Mouse (Mus musculus) gastrocnemius, postnatal 4 days (tissue): ENCODE data around the gene Birc2. TPM values are rescaled to one million over a fixed set of nuclear protein-coding genes. Genes with fewer than 3 reads are reported as not detected.
A peak's percentile ranks its signal among the peaks of the same experiment; 100 is the strongest.

Source experiments
- DNase-seq, 2 experiments: peaks; one replicate each; pipeline ENCODE4 v3.0.0; 2021 to 2022; ENCODE audit warnings: low spot score in 2 of 2, mixed read lengths in 2 of 2
- total RNA-seq, 2 experiments: library from RNA; stranded (reverse); gene quantifications; 2 replicates each; pipeline ENCODE4 v1.2.3; 2021

The Birc2 gene
- total RNA-seq, 2 experiments from 2014 or later = 22.0 to 28.1 TPM

DNA sequence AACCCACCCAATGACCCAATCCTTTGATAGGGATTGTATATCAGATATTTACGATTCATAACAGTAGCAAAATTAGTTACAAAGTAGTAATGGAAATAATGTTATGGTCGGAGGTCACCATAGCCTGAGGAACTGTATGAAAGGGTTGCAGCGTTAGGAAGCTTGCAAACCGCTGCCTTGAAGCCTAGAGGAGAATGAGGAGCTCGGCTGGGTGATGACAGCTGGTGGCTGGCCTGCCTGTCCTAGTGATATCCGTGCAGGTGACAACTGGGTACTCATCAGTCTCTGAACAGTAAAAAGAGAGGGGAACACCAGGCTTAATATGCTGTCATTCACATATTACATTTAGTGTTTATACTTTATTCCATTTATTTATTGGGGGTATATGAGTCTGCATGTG lies 48.5 kb downstream of the Birc2 start:
- no peak for DNase-seq

- no peak for DNase-seq
These were observed 50.8 kb downstream of the Birc2 start for GRCm38 (mm10) chr9:7786086-7786485.

DNA sequence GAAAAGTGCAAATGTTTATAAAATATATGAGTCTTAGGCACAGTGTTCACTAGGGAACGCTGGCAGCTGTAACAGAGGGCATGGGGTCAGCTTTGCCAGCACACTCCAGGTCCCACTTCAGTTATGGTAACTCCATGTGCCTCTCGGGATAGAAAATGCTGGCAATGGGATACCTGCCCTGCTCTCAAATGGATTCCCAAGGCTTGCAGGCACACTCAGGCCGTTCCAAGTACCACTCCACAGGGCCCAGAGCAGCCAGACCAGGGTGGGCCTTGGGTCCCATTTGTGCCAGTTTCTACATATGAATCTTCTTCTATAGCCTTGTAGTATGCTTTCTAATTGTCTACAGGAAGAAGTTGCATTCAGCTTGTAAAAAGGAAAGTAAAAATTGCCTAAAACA lies 51.5 kb downstream of the Birc2 start:
- DNase-seq = no peak

- DNase-seq = peak in 1 of 2 experiments; percentile 26
These were observed 52.2 kb downstream of the Birc2 start for GRCm38 (mm10) chr9:7784615-7785012.

DNA sequence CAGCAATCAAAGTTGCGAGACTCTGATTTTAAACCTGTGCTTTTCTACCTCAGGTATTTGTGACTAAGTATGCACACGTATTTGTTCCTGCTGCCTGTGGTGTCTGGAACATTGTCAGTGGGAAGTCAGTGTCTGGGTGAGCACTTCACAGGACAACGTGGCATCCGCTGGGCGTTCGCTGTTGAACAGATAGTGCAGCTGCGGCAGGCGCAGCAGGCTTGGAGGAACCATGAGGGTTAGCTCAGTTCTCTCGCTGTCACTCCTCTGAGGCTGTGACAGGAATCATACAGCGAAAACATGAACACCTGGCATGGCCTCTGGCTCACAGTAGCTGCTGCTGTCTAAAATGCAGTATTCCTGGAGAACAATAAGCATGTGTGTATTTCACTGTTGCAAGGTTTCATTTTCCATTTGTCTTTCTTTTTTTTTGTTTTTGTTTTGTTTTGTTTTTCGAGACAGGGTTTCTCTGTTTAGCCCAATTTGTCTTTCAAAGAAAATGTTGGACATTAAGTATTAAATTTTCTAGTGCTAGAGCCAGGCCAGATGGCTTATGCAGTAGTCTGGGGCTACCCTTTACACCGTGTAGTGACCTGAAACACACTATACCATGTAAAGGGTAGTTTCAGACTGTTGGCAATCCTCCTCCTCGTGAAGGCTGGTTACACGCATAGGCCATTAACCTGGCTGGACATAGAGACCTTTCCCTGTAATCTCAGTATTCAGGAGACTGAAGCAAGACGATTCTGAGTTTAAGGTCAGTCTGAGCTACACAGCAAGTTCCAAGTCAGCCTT lies 52.8 kb downstream of the Birc2 start:
- DNase-seq = no peak

DNA sequence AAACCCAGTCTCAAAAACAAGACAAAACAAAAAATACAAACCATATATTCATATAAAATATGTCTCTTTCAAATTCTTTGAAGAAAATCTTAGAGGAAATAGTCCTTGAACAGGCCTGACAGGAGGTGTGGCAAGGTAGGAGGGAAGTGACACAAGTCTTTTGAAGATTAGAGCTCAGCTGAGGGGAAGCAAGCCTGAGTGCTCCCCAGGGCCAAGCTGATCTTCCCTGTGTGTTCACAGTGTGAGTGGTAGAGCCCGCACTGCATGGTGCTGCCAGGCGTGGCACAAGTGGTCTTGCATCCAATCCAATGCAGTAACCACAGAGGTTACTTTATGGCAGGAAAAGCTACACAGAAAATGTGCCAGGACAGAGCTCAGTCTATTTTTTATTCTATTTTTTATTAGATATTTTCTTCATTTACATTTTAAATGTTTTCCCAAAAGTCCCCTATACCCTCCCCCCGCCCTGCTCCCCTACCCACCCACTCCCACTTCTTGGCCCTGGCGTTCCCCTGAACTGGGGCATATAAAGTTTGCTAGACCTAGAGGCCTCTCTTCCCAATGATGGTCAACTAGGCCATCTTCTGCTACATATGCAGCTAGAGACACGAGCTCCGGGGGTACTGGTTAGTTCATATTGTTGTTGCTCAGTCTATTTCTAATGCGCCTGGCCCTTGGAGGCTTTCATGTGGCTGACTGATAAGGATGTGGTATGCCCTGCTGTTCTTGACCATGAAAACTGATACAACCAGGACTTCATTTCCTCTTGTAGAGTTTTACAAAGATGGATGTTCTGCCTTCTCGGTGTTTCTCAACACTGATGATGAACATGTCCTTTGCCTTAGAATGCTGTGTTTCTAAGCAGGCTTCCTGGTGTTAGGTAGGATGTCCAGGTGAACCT lies 56.4 kb downstream of the Birc2 start:
- no peak for DNase-seq

DNA sequence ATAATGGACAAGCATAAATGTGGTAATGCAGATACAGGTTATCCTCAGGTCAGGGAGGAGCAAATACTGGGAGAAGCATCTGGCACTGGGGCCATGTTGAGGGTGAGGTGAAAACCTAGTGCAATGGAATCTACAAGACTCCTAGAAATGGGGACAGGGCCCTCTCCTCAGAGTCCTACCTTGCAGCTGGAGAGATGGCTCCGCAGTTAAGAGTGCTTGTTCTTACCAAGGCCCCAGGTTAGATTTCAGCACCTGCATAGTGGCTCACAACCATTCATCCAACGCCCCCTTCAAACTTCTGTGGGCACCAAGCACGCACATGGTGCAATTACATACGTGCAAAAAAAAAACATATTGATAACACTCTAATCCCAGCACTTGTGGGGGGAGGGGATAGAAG lies 57.1 kb downstream of the Birc2 start:
- no peak for DNase-seq

DNA sequence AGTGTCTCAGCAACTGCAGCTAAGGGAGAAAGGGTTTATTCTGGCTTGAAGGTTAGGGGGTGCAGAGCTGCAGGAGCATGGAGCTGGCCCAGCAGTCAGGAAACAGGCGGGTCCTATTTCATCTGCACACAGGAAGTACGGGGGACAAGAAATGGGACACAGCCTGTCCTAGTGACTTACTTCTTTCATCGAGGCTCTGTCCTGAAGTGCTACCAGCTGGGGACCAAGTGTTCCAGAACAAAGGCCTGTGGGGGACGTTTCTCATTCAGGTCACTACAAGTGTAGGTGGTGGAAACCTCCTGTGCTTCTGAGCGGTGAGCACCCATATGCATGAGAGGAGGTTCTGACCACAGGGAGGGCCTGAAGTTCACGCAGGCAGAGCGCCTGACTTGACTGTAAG lies 58.1 kb downstream of the Birc2 start:
- DNase-seq = no peak

GRCm38 (mm10) chr9:7777652-7778051 lies 59.2 kb downstream of the Birc2 start:
- DNase-seq = no peak

DNA sequence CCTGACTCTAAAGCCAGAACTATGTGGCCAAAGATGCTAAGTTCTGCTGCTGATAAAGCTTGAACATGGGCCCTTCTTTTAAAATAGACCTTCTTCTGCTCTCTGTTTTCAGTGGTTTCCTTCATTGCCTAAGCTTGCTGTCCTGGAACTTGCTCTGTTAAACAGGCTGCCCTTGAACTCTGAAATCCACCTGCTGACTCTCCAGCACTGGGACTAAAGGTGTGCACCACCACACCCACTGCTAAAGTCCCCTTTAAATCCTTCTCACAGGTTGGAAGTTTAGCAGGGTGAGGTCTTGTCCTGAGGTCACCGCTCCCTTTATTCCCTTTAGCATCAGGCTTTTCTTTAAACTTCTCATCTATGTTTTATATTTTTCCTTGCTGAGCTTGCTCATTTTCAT lies 59.9 kb downstream of the Birc2 start:
- no peak for DNase-seq

DNA sequence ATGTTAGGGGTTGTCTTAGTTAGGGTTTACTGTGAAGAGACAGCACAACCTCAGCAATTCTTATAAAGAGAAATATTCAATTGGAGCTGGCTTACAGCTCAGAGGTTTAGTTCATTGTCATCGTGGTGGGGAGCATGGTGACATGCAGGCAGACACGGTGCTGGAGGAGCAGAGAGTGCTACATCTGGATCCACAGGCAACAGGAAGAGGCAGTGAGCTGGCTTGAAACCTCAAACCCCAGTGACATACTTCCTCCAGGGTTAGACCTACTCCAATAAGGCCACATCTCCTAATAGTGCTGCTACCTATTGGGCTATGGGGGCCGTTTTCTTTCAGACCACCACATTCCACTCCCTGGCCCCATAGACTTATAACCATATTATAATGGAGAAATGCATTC lies 60.9 kb downstream of the Birc2 start:
- no peak for DNase-seq

GRCm38 (mm10) chr9:7775011-7775410 lies 61.9 kb downstream of the Birc2 start:
- no peak for DNase-seq

DNA sequence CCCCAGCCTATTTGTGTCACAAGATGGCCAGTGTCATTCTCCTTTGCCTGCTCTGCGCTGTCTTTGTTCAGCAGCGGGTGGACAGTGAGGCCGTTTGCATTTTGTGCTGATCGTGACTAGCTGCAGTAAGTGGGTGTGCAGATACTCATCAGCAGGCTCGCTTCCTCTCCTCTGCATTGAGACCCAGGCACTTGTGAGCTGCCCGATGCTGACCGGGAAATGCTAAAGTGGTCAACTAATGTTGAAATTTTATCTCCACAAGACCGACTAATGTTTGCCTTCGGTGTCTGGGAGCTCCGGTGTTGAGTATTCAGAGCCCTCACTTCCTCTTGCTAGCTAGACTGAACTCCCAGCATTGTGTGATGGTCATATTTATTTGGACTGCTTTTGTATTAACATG lies 62.3 kb downstream of the Birc2 start:
- DNase-seq = no peak

DNA sequence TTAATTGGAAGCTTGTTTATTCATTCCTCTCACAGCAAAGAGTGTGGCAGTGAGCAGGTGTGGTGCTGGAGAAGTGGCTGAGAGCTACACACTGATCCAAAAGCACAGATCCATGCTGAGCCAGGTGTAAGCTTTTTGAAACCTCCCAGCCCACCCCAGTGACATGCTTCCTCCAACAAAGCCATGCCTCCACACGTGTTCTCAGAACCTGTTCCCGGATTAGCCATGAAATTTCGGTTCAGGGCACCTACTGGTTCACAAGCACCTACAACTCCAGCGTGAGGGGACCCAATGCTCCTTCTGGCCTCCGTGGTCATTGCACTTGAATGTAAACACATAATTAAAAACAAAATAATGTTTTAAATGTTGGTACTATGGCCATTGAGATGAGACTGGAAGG lies 63.2 kb downstream of the Birc2 start:
- no peak for DNase-seq

- DNase-seq = no peak
These were observed 64.0 kb downstream of the Birc2 start for GRCm38 (mm10) chr9:7772773-7773454.

DNA sequence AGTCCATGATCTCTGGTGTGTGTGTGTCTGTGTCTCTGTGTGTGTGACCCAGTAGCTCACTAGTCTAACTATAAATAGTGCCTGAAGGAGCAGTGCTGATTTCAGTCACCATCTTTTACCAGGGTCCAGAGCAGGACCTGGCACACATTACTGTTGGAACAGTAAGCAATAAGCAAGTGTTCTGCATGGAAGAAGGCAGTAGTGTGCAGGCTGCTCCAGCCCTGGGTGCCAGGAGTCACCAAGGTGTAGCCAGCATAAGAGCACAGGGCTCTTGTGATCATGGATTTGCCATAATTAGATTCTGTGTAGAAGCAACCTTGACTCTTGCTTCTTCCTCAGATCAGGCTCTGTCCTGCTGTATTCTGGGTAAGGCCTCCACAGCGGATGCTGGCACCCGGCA lies 64.5 kb downstream of the Birc2 start:
- DNase-seq = no peak

- DNase-seq = no peak
These were observed 67.4 kb downstream of the Birc2 start for GRCm38 (mm10) chr9:7769491-7769890.

DNA sequence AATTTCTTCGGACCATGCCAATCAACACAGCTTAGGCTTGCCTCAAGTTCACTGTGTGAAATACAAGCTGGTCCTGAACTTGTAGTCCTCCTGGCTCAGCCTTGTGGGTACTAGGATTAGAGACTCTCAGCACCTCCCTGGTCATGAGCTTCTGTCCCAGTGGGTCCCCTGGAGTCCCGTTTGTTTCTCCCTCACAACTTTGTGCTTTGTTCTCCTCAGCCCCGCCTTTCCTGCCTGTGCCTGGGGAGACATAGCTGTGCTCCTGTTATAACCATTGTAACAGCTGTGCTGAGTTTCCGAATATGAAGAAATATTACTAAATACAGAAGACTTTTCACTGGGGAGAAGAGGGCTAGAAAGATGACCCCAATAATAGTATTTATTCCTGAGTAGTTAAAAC lies 67.8 kb downstream of the Birc2 start:
- DNase-seq = no peak
